Mouse (Mus musculus) limb, embryonic 14.5 days (tissue): Measurements from ENCODE around the gene Pkig. TPM values are rescaled to one million over a fixed set of nuclear protein-coding genes. Genes with fewer than 3 reads are reported as not detected.

Experiments used
- ATAC-seq: fragments of 200-750 bp; cut with Nextera tagmentation; 2 replicates; pipeline ENCODE4 v1.8.0; 2017; ENCODE audit warnings: low read depth, moderate number of reproducible peaks, moderate TSS enrichment; ENCODE audit not compliant: low FRiP score
- DNase-seq: peaks from one replicate; pipeline ENCODE4 v3.0.0-alpha.2; 2015; ENCODE audit warnings: low spot score
- H3K27ac ChIP-seq: fragments of 300-500 bp; sonication (generic); replicated peaks from 2 replicates; pipeline ENCODE4 v1.5.1; 2014; ENCODE audit warnings: low read depth, mild to moderate bottlenecking, low read length, moderate library complexity, mixed read lengths
- H3K27me3 ChIP-seq: fragments of 300-500 bp; sonication (generic); 2 replicates; pipeline ENCODE4 v1.6.1; 2014; ENCODE audit warnings: low read length, mixed read lengths; ENCODE audit not compliant: control insufficient read depth, insufficient read depth
- H3K36me3 ChIP-seq: fragments of 300-500 bp; sonication (generic); 2 replicates; pipeline ENCODE4 v1.6.1; 2014; ENCODE audit warnings: mild to moderate bottlenecking, low read length, moderate library complexity, mixed read lengths; ENCODE audit not compliant: control insufficient read depth, insufficient read depth
- H3K4me1 ChIP-seq: fragments of 300-500 bp; sonication (generic); 2 replicates; pipeline ENCODE4 v1.6.1; 2014; ENCODE audit warnings: antibody characterized with exemption, low read length, mixed read lengths; ENCODE audit not compliant: control insufficient read depth, insufficient read depth
- H3K4me2 ChIP-seq: fragments of 300-500 bp; sonication (generic); replicated peaks from 2 replicates; pipeline ENCODE4 v1.6.1; 2014; ENCODE audit warnings: low read depth, mild to moderate bottlenecking, low read length, moderate library complexity; ENCODE audit not compliant: severe bottlenecking
- H3K4me3 ChIP-seq: fragments of 300-500 bp; sonication (generic); replicated peaks from 2 replicates; pipeline ENCODE4 v1.5.1; 2014; ENCODE audit warnings: low read length
- H3K9ac ChIP-seq: fragments of 300-500 bp; sonication (generic); 2 replicates; pipeline ENCODE4 v1.6.1; 2014; ENCODE audit warnings: mild to moderate bottlenecking, low read depth, low read length, moderate library complexity; ENCODE audit not compliant: severe bottlenecking
- H3K9me3 ChIP-seq: fragments of 300-500 bp; sonication (generic); 2 replicates; pipeline ENCODE4 v1.6.1; 2016; ENCODE audit warnings: low read length; ENCODE audit not compliant: control insufficient read depth
- POLR2A ChIP-seq: fragments of 200-500 bp; IDR thresholded peaks from 2 replicates; pipeline ENCODE4 v1.8.0; 2012; ENCODE audit warnings: inconsistent platforms, mild to moderate bottlenecking, moderate library complexity, borderline replicate concordance; ENCODE audit not compliant: insufficient read depth, insufficient read length; ENCODE audit errors: extremely low read depth
- WGBS: fragments of 180-500 bp; shearing (Covaris S2); extraction: QIAGEN DNeasy Blood & Tissue Kit; methylation state at CpG from one replicate; pipeline ENCODE4 v1.1.7; 2014; 5-methylcytosine and 5-hydroxymethylcytosine counted together
- polyA plus RNA-seq, 2 experiments: library from polyadenylated mRNA; depleted of rRNA in 1 of 2; stranded (reverse) in 1 of 2; unstranded in 1 of 2; fragments of >200 nt; fragmentation: Nextera tagmentation in 1 of 2; extraction: Ambion mirVana in 1 of 2; gene quantifications; 2 replicates each; pipeline versions ENCODE4 v1.2.1 to v1.2.3; 2012 to 2014

Pkig gene
- polyA plus RNA-seq, 2 experiments, result 76.1 to 133 TPM

DNA sequence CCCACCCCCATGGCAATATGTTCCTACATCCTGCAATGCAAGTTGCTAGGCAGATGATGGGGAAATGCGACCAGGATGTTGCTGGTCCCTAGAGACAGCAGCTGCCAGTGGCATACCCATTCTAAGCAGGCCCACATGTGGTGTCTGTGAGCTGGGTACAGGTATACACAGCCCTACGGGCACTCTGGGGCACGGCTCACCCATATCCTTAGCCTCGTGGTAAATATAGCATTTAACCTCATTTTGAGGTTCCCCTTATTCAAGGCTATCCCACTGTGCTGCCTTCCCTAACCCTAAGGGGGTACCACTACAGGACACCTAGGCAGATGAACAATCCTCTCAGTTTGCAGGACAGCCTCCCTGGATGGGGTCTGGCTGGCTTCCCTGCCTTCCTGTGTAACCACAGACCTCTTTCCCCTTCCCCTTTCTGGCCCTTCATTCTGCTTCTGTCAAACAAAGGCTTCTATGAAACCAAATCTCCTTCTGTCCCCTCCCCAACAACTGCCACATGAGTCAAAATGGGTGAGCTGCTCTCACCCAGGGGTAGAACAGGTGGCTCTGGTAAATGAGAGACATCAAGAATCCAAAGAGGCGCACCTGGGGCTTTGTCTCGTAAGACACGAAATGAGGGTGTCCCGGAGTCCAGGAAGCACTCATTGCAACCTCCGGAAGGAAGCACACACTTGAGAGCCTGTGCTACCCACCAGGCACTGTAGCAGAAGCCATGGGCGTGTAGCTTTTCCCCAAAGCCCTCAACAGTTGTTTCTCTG, 86.8 kb downstream of the Pkig start:
- WGBS, result 74% methylated on average over 10 of the region's 10 CpGs
- Histone ChIP-seq H3K4me1 (peaks cover 7% of the 10 kb centered on the region), H3K27me3 (no peaks in the 10 kb centered on the region), H3K27ac (no peak overlapping the region), H3K36me3 (no peaks in the 10 kb centered on the region), H3K9ac (no peak overlapping the region), H3K4me3 (no peak overlapping the region), H3K4me2 (no peak overlapping the region), H3K9me3 (no peaks in the 10 kb centered on the region)
- ATAC-seq (no peak), DNase-seq (no peak)
- TF ChIP-seq POLR2A, result no peak

DNA sequence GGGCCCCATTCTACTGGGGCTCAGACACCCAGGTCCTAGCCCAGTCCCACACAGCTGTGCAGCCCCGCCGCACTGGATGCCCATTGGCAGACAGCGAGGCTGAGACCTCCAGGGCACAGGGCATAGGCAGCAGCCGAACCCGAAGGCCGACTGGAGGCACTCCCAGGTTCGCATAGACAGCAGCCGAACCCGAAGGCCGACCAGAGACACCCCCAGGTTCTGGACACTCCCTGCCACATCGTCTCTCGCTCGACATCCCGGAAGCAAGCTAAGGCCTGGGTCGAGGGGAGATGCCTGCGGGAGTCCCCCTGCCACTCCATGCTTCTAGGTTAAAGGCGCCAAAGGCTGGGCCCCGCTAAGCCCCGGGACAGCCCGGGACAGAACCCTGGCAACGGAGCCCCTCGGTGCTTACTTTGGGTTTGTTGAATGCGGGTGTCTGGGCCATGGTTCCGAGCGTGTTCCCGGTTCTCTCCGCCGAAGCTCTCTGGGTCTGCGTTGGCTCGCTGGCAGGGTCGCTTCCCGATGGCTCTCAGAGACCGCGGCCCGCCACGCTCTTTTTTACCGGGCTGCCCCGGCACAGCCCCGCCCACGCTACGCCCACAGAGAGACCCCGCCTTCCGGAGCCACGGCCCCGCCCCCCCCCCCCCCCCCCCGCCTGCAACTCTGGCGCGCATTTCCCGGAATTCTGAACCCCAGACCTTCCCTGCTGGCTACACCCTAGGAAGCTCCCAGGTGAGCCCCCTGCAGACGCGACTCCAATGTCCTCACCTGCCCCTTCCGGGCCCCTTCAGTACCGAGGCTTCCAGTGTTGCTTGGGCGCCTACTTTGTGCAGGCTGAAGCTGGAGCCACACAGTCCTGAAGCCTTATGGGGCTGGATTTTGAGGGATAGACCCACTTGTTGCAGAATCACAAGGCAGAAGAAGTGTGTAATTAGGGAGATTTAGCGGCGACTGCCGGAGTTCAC, 91.7 kb downstream of the Pkig start, which contains the start of gene Ada:
TSS of gene Ada (minus strand) at position 593 of the 965 bp plus-strand sequence.
- no peak for TF ChIP-seq POLR2A
- Histone ChIP-seq H3K4me2 (peak within 1 kb of the TSS; percentile 94), H3K4me3 (peak within 1 kb of the TSS; percentile 52), H3K27me3 (no peaks in the 10 kb centered on the region), H3K9ac (peak within 1 kb of the TSS; percentile 55), H3K36me3 (no peaks in the 10 kb centered on the region), H3K27ac (no peak within 1 kb of the TSS), H3K4me1 (peaks cover 7% of the 10 kb centered on the region), H3K9me3 (no peaks in the 10 kb centered on the region)
- DNase-seq (peak; percentile 41), ATAC-seq (peak; percentile 85)
- WGBS, result under 1% methylated on average over 47 of the region's 57 CpGs

GRCm38 (mm10) chr2:163754228-163754627, 96.0 kb downstream of the Pkig start:
- 65% methylated on average over 5 of the region's 5 CpGs for WGBS
- no peaks in the 10 kb centered on the region for H3K36me3 ChIP-seq
- no peak for ATAC-seq

DNA sequence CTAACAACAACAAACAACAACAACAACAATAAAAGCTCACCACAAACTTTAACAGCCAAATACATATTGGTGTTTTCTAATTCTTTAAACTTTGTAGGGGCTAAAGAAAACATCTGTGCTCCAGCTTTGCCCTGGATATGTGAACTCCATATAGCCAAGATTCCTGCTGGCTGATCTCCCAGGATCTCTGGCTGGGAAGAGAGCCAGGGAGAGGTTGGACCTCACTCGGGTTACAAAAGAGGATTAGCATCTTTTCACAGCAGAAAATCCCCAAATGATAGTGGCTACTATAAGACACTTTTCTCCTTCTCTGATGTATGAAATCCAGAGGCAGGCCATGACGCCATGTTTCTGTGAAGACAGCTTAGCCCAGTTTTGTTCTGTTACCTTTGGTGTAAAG, 98.5 kb downstream of the Pkig start:
- 38% methylated on average over 2 of the region's 2 CpGs for WGBS
- H3K27ac ChIP-seq, result no peak overlapping the region

More at GRCm38 (mm10) chr2:163754228-163754627, 96.0 kb downstream of the Pkig start:
- no peak for TF ChIP-seq POLR2A
- peaks cover 20% of the 10 kb centered on the region for H3K4me1 ChIP-seq
- no peaks in the 10 kb centered on the region for H3K27me3 ChIP-seq
- H3K27ac ChIP-seq, result no peak overlapping the region
- H3K4me3 ChIP-seq, result no peak overlapping the region
- DNase-seq, result no peak
- H3K4me2 ChIP-seq, result no peak overlapping the region
- no peak overlapping the region for H3K9ac ChIP-seq
- no peaks in the 10 kb centered on the region for H3K9me3 ChIP-seq

DNA sequence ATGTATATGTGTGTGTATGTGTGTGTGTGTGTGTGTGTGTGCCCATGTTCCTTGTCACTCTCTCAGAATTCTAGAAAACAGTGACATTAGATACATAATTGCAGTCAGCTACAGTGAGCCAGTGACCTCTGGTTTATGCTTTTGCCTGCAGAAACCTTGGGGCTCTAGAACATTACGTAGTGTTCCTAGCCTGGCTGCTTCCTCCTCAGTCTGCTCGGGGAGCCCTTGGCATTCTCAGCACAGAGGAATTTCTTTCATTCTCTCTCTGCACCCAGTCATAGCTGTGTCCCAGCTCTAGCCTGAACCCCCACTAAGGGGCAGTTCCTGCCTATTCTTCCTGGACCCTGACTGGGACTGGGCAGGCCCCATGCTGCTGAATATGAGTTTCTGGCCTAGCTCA, 100.0 kb downstream of the Pkig start:
- WGBS, result 49% methylated on average over 2 of the region's 2 CpGs
- Histone ChIP-seq H3K36me3 (no peaks in the 10 kb centered on the region), H3K9ac (no peak overlapping the region), H3K4me1 (peaks cover 17% of the 10 kb centered on the region; the same call in 1 of the 2 replicates), H3K4me3 (no peak overlapping the region), H3K27ac (no peak overlapping the region), H3K27me3 (no peaks in the 10 kb centered on the region), H3K4me2 (no peak overlapping the region), H3K9me3 (no peaks in the 10 kb centered on the region)
- TF ChIP-seq POLR2A, result no peak
- no peak for DNase-seq
- ATAC-seq, result no peak

More for the DNA sequence above, 98.5 kb downstream of the Pkig start:
- H3K4me3 ChIP-seq, result no peak overlapping the region
- no peak for TF ChIP-seq POLR2A
- H3K9me3 ChIP-seq, result no peaks in the 10 kb centered on the region
- no peaks in the 10 kb centered on the region for H3K36me3 ChIP-seq
- no peak overlapping the region for H3K9ac ChIP-seq
- DNase-seq, result peak; percentile 90
- H3K4me1 ChIP-seq, result peaks cover 17% of the 10 kb centered on the region; the same call in 1 of the 2 replicates
- no peaks in the 10 kb centered on the region for H3K27me3 ChIP-seq
- H3K4me2 ChIP-seq, result no peak overlapping the region
- ATAC-seq, result peak; percentile 64; the same call in 1 of the 2 replicates
